Mouse (Mus musculus) heart, postnatal 14 days (tissue): ENCODE measurements around the gene Rfc2. TPM values are rescaled to one million over a fixed set of nuclear protein-coding genes. Genes with fewer than 3 reads are reported as not detected.

Source experiments
- DNase-seq, 2 experiments: peaks; one replicate each; pipeline ENCODE4 v3.0.0; 2021 to 2022
- intact Hi-C: fragments of 180-260 bp; cut with DNase I; formaldehyde crosslinking; loops from one replicate; pipeline ENCODE4 v1.15.1; 2025
- total RNA-seq, 2 experiments: library from RNA; stranded (reverse); gene quantifications; 2 replicates each; pipeline ENCODE4 v1.2.3; 2021

The Rfc2 gene
- total RNA-seq, 2 experiments from 2014 or later, result 26.5 to 28.3 TPM

DNA sequence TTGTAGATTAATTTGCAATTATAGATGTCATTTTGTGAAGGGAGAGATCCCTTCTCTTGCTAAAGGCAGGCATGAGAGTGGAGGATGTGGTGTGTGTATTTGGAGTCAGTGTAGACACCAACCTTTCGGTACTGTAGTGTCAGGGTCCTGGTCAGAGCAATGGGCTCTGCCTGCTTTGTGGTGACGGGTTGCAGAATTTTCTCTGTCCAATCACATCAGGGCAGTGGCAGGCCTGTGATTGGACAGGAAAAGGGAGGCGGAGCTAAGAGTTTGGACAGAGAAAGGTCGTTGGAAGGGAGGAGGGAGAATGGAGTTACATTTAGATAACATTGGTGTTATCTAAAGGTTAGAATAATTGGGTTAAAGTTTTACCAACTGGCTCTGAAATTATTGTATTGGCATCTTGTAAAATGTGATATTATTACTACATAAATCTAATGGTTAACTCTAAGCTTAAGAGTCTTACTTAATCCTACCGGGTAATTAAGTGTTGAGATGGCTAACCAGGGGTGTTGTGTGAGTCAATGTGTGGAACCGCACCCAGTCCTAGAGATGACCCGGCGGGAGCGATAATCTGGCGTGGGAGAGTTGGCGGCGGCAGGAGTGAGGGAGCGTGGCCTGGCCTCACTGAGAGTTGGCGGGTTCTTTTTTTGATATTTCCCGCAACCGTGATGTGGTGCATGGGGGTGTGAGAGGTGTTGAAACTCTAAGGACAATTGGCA, 20.6 kb upstream of the Rfc2 start:
- intact Hi-C loops, result no loop called here
- DNase-seq, result no peak

DNA sequence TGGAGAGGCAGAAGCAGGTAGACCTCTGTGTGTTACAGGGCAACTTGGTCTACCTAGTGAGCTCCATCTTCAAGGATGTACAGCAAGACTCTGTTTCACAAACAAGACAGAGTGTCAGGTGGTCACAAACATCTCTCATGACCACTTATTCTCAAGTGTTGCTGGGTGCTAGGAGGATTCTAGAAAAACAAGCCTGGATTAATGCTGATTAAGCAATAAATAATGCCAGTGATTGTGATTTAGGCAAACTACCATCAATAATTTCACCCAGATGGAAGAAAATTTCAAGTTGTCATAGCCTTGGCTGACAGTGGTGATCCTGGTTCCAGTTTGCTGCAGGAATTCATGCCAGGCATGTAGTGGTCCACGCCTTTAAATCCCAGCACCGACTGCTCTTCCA, 16.9 kb upstream of the Rfc2 start:
- intact Hi-C loops, result no loop called here
- DNase-seq, result no peak

DNA sequence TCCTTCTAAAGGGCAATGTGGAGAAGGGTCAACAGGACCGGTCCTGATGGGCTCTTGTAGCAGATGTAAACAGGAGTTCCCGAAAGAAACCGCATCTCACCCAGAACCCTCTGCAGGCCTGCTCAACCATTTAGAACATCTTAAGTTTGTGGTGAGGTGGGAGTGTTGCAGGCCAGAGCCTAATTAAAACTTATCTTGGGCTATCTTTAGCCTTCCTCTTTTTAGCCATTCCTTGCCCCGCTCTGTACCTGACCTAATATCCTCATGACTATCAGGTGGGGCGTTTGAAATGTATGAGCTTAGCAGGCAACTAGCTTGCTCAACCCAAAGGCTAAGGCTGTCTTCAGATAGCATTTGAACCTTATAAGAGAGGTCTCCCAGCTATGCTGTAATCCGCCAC, 15.5 kb upstream of the Rfc2 start:
- intact Hi-C loops, result no loop called here
- DNase-seq, result no peak

DNA sequence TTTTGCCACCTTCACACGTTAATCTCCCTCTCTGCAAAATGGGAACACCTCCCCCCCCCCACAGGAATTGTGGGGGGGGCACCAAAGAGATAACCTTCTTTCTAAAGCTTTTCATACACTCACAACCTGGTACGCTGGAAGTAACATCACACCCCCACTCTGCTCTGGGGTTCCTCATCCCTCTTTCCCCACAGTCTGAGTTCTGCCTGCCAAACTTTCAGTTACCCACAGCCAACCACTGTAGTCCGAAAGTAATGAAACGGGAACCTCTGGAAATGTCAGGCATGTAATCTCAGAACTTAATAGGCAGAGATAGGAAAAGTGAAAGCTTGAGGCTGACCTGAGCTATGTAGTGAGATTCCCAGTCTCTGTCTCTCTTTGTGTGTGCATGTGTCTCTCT, 13.7 kb upstream of the Rfc2 start:
- DNase-seq, result no peak
- intact Hi-C loops, result no loop called here

DNA sequence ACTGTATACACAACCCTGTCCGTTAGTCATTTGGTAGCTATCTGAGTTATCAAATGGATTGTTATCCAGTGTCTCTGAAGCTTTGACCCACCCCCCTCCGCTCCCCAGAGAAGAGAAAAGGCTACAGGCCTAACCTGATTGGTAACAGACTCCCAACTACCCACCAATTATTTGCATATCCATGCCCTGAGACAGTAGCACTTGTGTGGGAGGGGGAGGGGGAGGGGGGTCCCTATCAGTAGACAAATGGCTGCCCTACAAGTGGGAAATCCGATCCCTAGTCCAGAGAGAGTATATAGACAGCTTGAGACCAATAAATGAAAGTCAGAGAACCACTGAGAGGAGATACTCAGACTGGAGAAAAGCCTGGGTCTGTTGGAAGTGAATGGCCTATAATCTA, 13.1 kb upstream of the Rfc2 start:
- intact Hi-C loops, result no loop called here
- DNase-seq, result no peak

DNA sequence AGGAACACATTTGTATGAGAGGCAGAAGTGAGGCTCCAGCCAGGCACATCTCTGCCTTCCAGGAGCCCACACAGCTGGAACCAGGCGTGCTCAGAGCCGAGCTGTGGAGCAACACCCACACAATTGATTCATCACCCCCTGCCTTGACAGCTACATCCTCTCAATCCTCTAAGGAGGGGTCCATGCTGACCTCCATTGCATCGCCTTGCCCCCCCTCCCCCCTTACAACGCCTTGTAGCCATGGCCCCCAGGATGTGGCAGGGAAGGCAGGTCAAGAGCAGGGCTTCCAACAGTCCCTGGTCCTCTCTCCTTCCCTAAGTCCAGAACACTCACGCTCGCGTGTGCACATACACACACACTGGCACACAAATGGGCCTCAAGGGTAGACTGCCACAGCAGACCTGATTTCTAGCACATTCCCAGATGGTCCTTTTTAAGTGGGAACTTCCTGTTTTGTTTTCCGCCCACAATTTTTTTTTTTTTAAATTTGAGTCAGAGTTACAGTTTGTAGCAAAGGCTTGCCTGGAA, 12.1 kb upstream of the Rfc2 start:
- peak; percentile 40 to 42 for DNase-seq
- intact Hi-C loops, result no loop called here

DNA sequence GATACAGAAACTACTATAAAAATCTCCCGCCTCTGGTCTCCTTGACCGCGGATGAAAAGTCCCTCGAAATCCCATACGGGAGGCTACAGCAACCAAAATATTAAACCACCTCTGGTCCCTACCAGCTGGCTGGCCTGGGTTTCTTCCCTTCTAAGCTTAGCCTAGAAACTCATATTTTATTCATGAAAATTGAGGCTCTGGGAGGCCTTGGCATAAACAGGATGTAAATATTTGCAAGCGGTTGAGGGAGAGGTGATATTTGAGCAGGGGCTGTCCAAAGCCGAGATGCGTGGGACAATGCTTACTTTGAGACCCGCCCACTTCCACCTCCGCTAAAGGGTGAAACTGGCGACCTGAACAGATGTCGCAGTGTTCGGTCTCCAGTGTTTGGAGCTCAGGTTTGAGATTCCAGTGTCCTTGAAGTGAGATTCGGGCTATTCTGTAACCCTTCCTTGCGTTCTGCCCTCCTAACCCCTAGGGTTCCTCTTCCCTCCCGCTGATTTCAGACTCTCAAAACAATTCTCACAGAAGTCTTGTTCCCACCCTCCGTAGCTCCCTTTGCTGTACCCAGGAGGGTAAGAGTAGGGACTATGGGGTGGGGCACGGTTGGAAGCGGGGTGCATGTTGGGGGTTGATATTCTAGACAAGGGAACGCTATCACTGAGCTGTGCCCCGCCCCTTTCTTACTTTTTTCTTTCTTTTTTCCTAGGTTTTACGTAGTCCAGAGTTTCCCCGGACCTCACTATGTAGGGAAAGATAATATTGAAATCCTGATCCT, 9.2 kb upstream of the Rfc2 start:
- intact Hi-C loops, result no loop called here

DNA sequence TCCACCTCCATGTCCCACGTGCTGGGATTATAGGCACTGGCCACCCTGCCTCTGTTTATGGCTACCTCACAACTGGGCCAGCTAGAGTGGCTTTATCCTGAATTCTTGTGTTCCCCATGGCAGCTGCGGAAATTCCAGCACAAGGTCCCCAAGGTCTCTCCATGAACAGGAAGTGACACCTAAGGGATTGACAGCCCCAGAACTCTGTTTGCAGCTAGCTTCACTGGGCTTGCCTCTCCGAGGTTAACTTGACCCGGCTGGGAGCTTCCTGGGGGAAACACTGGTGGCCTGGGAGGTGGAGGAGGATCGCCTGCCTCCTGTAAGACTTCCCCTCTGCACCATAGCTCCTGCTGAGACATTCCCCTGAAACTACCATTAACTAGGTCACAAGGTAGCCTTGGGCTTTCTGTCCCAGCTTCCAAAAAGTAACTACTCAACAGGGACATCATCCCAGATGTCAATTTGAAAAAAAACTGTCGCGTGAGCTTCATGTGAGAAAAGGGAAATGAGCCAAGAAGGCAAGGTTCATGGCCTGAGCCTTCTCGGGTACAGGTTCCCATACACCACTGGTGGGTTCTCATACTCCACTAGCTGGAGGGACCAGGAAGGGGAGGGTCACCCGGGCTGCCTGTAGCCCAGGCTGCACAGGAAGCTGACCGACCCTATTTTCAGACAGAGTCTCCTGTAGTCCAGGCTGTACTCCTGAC, 8.5 kb upstream of the Rfc2 start:
- intact Hi-C loops, result no loop called here
- DNase-seq, result peak in 1 of 2 experiments; percentile 34

More for the DNA sequence above, 9.2 kb upstream of the Rfc2 start:
- peak; percentile 41 to 62 for DNase-seq

DNA sequence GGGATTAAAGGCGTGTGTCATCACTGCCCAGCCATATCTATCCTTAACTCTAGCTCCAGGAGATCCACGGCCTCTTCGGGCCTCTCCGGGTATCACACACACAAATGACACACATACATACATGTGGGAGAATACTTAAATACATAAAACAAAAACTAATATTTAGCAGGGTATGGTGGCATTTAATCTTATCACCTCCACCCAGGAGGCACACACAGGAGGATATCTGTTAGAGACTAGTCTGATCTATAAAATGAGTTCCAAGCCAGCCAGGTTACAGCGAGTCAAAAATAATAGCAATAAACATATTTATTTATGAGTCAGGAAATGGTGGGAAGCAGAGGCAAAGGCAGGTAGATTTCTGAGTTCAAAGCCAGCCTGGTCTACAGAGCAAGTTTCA, 5.3 kb upstream of the Rfc2 start:
- intact Hi-C loops, result no loop called here
- no peak for DNase-seq

DNA sequence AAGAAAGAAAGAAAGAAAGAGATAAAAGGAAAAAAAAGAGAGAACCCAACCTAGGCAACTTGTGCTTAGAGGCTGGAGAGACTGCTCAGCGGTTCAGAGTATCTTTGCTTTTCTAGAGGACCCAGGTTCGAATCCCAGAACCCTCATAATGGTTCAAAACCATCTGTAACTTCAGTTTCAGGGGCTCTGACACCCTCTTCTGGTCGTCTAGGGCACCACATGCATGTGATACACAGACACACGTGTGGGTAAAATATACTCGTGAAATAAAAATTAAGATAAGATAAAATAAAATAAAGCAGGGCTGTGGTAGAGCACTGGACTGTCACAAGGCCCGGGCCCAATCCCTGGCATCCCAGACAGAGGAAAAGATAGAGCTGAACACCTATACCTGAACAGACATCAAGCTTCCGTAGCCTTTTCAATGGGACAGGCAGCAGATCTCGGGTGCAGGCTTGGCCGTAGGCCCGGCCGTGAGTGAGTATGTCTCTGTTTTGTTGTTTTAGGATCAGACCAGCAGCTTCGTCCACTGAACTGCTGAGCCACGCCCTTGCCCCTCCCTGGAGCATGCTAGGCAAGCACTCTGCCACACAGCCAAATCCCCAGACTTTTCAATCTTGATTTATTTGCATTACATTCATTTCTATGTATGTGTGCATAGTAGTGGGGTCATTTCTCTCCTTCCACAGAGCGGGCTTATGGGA, 4.5 kb upstream of the Rfc2 start:
- intact Hi-C loops, result no loop called here
- DNase-seq, result no peak

DNA sequence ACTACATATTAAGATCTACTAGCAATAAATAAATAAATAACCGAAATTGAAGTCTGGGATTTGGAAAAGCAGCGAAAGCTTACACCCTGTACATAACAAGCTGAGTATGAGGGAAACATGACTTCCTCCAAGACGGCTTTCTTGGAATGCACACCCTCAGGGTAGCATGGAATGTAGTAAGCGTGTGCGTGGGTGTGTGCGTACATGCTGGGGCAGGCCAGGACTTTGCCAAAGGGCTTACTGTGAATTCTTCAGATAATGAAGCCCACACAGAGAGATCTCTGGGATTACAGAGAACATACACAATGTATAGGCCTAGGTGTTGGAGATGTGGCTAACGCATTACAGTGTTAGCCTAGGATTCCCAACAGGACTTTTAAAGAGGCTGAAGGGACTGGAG, 3.6 kb upstream of the Rfc2 start:
- DNase-seq, result no peak
- intact Hi-C loops, result no loop called here

DNA sequence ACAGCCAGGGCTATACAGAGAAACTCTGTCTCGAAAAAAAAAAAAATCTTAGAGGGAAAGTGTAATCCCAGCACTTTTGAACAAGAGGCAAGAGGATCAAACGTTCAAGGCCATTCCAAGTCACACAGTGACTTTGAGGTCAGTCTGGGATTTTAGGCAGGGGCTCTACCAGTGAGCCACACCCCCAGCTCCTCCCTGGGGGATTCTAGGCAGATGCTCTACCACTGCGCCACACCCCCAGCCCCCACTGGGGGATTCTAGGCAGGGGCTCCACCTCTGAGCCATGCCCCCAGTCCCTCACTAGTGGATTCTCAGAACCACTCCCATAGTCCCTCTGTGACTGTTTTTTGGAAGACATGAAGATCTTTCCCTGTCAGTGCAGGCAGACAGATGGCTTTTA, 2.0 kb upstream of the Rfc2 start:
- intact Hi-C loops, result no loop called here
- no peak for DNase-seq

DNA sequence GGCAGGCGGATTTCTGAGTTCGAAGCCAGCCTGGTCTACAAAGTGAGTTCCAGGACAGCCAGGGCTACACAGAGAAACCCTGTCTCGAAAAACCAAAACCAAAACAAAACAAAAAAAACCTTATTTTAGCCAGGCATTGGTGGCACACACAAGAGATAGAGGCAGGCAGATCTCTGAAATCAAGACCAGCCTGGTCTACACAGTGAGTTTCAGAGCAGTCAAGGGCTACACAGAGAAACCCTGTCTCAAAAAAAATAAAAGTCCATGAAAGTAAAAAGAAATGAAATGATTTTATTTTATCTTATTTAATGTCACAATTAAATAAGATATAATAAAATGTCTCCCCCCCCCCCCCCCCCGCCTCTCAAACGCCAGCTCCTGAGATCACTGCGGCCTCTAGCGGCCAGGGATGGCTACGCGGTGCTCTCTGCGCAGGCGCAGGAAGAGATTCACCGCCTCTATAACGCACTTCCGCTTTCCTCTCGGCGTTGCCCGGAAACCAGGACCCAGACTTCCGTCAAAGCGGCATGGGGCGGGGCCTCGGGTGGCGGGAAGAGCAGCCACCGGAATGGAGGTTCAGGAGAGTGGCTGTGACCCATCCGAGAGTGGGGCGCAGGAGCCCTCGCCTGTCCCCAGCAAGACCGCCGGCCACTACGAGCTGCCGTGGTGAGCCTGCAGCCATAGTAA, 1.2 kb downstream of the Rfc2 start:
- intact Hi-C loops, result loop anchor here (5.0 to 10.0 kb wide), 2 partner anchors 35 to 198 kb away; no protein-coding TSS in a partner anchor
- peak; percentile 97 to 98 for DNase-seq

DNA sequence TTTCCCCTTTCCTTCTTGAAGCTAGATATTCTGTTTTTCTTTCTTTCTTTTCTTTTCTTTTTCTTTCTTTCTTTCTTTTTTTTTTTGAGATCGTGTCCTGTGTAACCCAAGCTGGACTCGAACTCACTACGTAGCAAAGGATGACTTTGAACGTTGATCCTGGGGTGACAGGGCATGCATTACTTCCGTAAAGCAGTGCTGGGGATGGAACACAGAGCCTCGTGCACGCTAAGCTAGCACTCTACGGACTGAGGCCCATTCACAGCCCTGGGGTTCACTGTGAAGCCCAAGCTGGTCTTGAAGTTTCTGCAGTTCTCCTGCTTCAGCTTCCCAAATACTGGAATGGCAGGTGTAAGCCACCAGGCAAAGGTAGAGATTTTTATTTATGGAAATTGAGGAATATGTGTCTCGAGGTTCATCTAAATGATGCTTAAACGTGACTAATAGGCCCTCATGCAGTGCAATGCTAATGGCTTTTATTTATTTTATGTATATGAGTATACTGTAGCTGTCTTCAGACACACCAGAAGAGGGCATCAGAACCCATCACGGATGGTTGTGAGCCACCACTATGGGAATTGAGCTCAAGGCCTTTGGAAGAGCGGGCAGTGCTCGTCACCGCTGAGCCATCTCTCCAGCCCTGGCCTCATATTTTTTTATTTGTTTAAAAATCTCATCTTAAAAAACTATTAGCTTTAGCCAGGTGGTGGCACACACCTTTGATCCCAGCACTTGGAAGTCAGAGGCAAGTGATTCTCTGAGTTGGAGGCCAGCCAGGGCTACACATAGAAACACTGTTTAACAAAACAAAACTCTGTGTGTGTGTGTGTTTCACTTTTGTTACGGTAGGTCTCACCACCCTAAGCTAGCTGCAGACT, 2.1 kb downstream of the Rfc2 start:
- DNase-seq, result no peak
- intact Hi-C loops, result loop anchor here (5.0 to 10.0 kb wide), 2 partner anchors 36 to 198 kb away; no protein-coding TSS in a partner anchor

DNA sequence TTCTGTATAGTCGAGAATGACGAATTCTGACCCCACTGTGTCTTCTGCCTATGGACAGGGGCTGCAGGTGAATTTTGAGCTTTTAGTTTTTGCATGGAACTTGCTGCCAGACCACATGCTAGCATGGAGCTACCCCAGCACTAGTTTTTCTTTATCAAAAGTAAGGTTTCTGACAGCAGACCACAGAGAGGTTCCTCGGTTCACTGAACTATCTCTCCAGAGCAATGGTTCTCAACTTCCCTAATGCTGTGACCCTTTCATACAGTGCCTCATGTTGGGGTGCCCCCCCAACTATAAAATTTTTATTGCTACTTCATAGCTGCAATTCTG, 2.7 kb downstream of the Rfc2 start:
- intact Hi-C loops, result loop anchor here (5.0 to 10.0 kb wide), 2 partner anchors 37 to 199 kb away; no protein-coding TSS in a partner anchor
- DNase-seq, result no peak

DNA sequence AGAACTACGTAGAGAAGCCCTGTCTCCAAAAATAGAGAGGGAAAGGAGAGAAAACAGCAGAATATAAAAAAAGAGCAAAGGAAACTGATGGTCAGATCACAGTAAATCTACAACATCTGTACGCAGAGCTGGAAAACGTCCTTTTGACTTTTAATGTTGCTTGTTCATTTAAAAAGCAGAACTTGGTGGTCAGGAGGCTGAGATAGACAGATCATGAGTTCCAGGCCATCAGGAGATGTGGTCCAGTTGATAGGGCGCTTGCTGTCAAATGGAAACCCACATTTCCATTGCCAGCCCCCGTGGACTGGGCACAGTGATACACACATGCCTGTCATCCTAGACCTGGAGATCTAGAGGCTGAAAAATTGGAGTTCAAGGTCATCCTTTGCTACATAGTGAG, 3.6 kb downstream of the Rfc2 start:
- no peak for DNase-seq
- intact Hi-C loops, result loop anchor here (5.0 to 10.0 kb wide), 2 partner anchors 37 to 200 kb away; no protein-coding TSS in a partner anchor

DNA sequence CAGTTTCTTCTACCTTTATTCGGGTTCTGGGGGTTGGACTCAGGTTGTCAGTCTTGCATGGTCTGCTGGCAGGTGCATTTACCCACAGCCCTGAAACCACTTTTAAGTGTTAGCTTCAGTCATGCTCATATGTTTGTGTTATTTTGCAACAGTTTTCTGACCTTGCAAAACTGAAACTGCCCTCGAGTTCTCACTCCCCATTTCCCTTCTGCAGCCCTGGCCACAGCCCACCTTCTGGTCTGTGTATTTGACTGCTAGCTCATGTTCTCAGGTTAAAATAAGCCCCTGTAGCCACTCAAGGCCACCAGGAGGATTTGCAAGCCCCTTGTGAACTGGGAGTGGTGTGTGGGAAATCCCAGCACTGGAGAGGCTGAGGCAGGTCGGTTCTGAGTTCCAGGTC, 8.7 kb downstream of the Rfc2 start:
- DNase-seq, result no peak
- intact Hi-C loops, result loop anchor here (10.0 kb wide), 1 partner anchor 205 kb away; no protein-coding TSS in a partner anchor

DNA sequence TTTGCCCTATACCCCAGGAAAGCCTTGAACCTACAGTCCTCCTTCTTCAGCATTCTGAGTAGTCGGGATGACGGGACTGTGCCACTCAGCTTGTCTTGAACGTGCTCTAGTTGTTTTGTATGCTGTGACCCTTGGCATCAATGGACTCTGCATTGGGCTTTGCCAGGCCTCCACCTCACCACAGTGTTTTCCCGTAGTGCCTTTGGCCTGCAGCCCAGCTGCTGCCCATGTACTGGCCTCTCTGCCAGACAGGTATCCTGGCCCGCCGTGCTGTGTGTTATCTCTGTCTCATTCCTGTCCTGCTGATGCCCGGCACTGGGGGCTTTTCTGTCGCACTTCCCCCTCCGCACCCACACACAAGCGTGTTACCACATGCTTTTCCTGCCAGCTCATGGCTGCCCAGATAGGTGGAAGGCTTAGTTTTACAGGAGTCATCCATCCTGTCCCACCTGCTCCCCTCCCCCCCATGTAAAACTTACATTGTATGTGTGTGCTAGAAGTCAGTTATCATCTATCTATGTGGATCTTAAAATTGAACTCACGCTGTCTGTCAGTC, 10.9 kb downstream of the Rfc2 start:
- peak; percentile 55 to 64 for DNase-seq
- intact Hi-C loops, result no loop called here

DNA sequence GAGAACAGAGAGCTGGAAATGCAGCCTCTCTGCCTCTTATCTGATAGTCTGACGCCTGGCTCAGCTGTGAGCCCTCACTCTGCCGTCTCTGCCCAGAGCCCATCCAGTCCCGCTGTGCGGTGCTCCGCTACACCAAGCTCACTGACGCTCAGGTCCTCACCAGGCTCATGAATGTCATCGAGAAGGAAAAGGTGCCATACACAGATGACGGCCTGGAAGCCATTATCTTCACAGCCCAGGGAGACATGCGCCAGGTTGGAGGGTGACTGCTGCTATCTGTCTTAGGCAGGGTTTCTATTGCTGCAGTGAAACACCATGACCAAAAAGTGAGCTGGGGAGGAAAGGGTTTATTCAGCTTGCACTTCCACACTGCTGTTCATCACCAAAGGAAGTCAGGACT, 11.9 kb downstream of the Rfc2 start:
- no peak for DNase-seq
- intact Hi-C loops, result no loop called here
